Mouse (Mus musculus) testis, adult 2 months (tissue): Measurements from ENCODE around the gene Fbxo42.

Source experiments
- CTCF ChIP-seq: fragments of 200-500 bp; IDR thresholded peaks from 2 replicates; pipeline ENCODE4 v1.5.1; 2012; ENCODE audit warnings: low read depth, mild to moderate bottlenecking, inconsistent platforms, low read length, moderate library complexity; ENCODE audit not compliant: control insufficient read depth, insufficient read depth, insufficient replicate concordance
- POLR2A ChIP-seq: fragments of 200-500 bp; IDR thresholded peaks from 2 replicates; pipeline ENCODE4 v1.6.1; 2012; ENCODE audit warnings: low read depth, mild to moderate bottlenecking, inconsistent platforms, low read length, moderate library complexity; ENCODE audit not compliant: control insufficient read depth

- TF ChIP-seq CTCF (no peak), POLR2A (no peak)
Measured at GRCm38 (mm10) chr4:141184426-141184825, 36.7 kb downstream of the Fbxo42 start.
